Mouse (Mus musculus) heart, embryonic 14.5 days (tissue): ENCODE results near the gene Wdr73. TPM values are rescaled to one million over a fixed set of nuclear protein-coding genes. Genes with fewer than 3 reads are reported as not detected.

Source experiments
- ATAC-seq: fragments of 200-750 bp; cut with Nextera tagmentation; 2 replicates; pipeline ENCODE4 v1.8.0; 2017; ENCODE audit warnings: low read depth, moderate TSS enrichment; ENCODE audit not compliant: insufficient number of reproducible peaks, insufficient read depth, low FRiP score
- H3K27ac ChIP-seq, 2 experiments: fragments of 200-500 bp in 1 of 2; fragments of 300-500 bp in 1 of 2; sonication (generic) in 1 of 2; replicated peaks in 1 of 2; 2 replicates each; pipeline ENCODE4 v1.5.1; 2012 to 2014; ENCODE audit warnings: low read depth in 2 of 2, low read length in 2 of 2, control low read depth in 1 of 2, mild to moderate bottlenecking in 1 of 2, mixed read lengths in 1 of 2; ENCODE audit not compliant: control insufficient read depth in 1 of 2, insufficient read depth in 1 of 2
- H3K27me3 ChIP-seq: fragments of 300-500 bp; sonication (generic); 2 replicates; pipeline ENCODE4 v1.6.1; 2014; ENCODE audit warnings: mild to moderate bottlenecking, low read length, control low read depth; ENCODE audit not compliant: control insufficient read depth, insufficient read depth
- H3K36me3 ChIP-seq: fragments of 300-500 bp; sonication (generic); 2 replicates; pipeline ENCODE4 v1.6.1; 2014; ENCODE audit warnings: mild to moderate bottlenecking, control low read depth, low read length, mixed read lengths; ENCODE audit not compliant: control insufficient read depth, insufficient read depth
- H3K4me1 ChIP-seq, 2 experiments: fragments of 200-500 bp in 1 of 2; fragments of 300-500 bp in 1 of 2; sonication (generic) in 1 of 2; 2 replicates each; pipeline ENCODE4 v1.6.1; 2012 to 2014; ENCODE audit warnings: low read length in 2 of 2, control low read depth in 1 of 2, mixed read lengths in 1 of 2; ENCODE audit not compliant: control insufficient read depth in 2 of 2, insufficient read depth in 2 of 2
- H3K4me2 ChIP-seq: fragments of 300-500 bp; sonication (generic); 2 replicates; pipeline ENCODE4 v1.6.1; 2014; ENCODE audit warnings: mild to moderate bottlenecking, low read length
- H3K4me3 ChIP-seq, 2 experiments: fragments of 200-500 bp in 1 of 2; fragments of 300-500 bp in 1 of 2; sonication (generic) in 1 of 2; 2 replicates each; pipeline ENCODE4 v1.5.1; 2012 to 2014; ENCODE audit warnings: low read length in 2 of 2, mild to moderate bottlenecking in 2 of 2, control low read depth in 1 of 2, low read depth in 1 of 2, moderate library complexity in 1 of 2; ENCODE audit not compliant: control insufficient read depth in 1 of 2, insufficient read depth in 1 of 2
- H3K9ac ChIP-seq: fragments of 300-500 bp; sonication (generic); 2 replicates; pipeline ENCODE4 v1.6.1; 2014; ENCODE audit warnings: mild to moderate bottlenecking, low read length
- H3K9me3 ChIP-seq: fragments of 300-500 bp; sonication (generic); 2 replicates; pipeline ENCODE4 v1.6.1; 2016; ENCODE audit warnings: low read length, control low read depth; ENCODE audit not compliant: control insufficient read depth
- WGBS: fragments of 180-500 bp; shearing (Covaris S2); extraction: QIAGEN DNeasy Blood & Tissue Kit; methylation state at CpG from one replicate; pipeline ENCODE4 v1.1.7; 2014; 5-methylcytosine and 5-hydroxymethylcytosine counted together
- polyA plus RNA-seq: library from polyadenylated mRNA; unstranded; fragments of >200 nt; fragmentation: Nextera tagmentation; extraction: Ambion mirVana; gene quantifications from 2 replicates; pipeline ENCODE4 v1.2.1, GENCODE M21; 2014

Gene Wdr73
- polyA plus RNA-seq, 1 experiment from 2014 or later, result 16.0 TPM

DNA sequence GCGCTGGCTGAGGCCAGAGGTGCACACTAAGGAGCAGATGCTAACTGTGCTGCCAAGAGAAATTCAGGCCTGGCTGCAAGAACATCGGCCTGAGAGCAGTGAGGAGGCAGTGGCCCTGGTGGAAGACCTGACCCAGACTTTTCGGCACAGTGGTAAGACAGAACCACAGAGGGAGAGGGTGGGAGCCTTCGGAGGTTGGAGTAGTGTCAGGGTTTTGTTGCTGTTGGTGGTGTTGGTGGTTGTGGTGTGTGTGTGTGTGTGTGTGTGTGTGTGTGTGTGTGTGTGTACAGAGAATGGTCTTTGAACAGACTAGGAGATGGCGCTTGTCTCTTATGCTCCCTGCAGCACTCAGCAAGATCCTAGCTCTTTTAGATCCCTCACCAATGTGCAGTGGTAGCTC is 37.5 kb downstream of the Wdr73 start:
- no peak overlapping the region for H3K9ac ChIP-seq
- H3K9me3 ChIP-seq, result no peaks in the 10 kb centered on the region
- ATAC-seq, result no peak
- H3K4me2 ChIP-seq, result no peak overlapping the region
- H3K36me3 ChIP-seq, result peaks cover 51% of the 10 kb centered on the region
- 78% methylated on average over 5 of the region's 5 CpGs for WGBS
- peak overlapping the region; percentile 12 to 63; a peak in 3 of 4 replicates for H3K27ac ChIP-seq
- peaks cover 9 to 36% of the 10 kb centered on the region in 2 experiments for H3K4me1 ChIP-seq
- no peak overlapping the region for H3K4me3 ChIP-seq
- no peaks in the 10 kb centered on the region for H3K27me3 ChIP-seq

DNA sequence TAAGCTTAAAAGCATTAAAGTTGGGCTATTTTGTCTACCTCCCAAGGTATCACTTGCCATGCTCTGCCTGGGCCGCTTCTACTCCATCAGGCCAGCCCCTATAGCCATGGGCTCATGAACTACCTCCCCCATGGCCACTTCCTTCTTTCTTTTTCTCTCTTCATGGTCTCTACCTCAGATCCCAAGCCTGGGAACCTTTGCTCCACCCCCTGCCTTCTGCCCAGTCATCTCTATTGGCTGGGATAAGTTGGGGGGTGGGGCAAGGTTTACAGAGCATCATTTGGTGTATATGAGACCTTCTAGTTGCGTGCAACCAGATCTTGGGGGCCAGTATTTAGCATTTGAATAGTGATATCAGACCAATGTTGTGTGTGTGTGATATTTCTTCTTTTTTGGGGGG is 38.6 kb downstream of the Wdr73 start:
- 96% methylated on average over 2 of the region's 2 CpGs for WGBS
- ATAC-seq, result no peak
- H3K36me3 ChIP-seq, result peaks cover 41% of the 10 kb centered on the region
- peaks cover 9 to 36% of the 10 kb centered on the region in 2 experiments for H3K4me1 ChIP-seq
- no peaks in the 10 kb centered on the region for H3K9me3 ChIP-seq
- H3K27ac ChIP-seq, result no peak overlapping the region
- H3K4me3 ChIP-seq, result no peak overlapping the region
- no peak overlapping the region for H3K9ac ChIP-seq
- no peaks in the 10 kb centered on the region for H3K27me3 ChIP-seq
- H3K4me2 ChIP-seq, result no peak overlapping the region; the same call in 1 of the 2 replicates

DNA sequence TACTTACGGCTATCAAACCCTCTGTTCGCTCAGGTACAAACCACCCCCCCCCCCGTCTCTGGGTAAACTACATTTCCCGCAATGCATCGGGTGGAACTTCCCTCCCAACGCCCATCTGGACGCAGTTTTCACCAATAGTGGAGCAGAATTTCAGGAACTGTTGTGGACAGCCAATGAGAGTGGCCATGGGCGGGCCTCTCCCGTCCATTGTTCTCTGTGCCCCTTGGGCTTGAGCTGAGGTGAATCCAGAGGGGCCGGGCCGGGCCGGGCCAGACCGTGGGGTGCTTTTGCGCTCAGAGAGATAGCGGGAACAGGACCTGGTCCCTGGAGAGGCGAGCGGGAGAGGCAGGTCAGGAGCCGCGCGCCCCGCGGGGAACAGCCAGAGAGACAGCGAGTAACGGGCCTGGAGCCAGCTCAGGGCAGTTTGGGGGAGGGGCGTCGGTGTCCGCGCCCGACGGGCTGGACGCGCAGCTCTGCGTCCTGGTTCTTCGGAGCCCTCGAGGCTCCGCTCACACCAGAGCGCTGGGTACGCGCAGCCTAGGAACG is 40.3 kb downstream of the Wdr73 start, which contains the start of gene Zscan2:
TSS of gene Zscan2 (plus strand) at position 192 of the 546 bp plus-strand sequence.
- Histone ChIP-seq H3K9ac (peak within 1 kb of the TSS; percentile 86), H3K36me3 (peaks cover 26% of the 10 kb centered on the region), H3K4me1 (peaks cover 7 to 29% of the 10 kb centered on the region in 2 experiments), H3K9me3 (no peaks in the 10 kb centered on the region), H3K4me2 (peak within 1 kb of the TSS; percentile 77), H3K27ac (peak within 1 kb of the TSS; percentile 87 to 95), H3K27me3 (no peaks in the 10 kb centered on the region), H3K4me3 (peak within 1 kb of the TSS; percentile 70 to 99)
- ATAC-seq, result peak; percentile 95
- WGBS, result under 1% methylated on average over 40 of the region's 40 CpGs

DNA sequence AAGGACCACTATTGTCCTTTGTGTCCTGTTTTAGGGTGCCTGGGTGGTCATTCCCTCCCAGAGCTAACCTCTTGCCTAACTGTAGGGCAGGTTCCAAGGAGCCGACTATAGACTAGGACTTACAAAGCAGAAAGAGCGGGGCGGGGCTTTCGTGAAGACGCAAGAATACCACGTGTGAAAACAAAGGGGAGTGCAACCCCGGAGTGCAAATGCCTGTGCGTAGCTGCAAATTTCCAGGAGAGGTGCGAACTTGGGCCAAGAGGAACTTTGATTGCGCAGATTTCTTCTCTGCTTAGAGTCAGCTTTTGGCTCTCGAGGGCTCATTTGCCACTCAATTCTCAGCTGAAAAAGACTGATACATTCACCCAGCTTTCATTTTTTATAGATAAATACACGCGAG is 40.8 kb downstream of the Wdr73 start:
- Histone ChIP-seq H3K4me2 (peak overlapping the region; percentile 77), H3K36me3 (peaks cover 20% of the 10 kb centered on the region), H3K9ac (peak overlapping the region; percentile 63), H3K27ac (no peak overlapping the region), H3K27me3 (no peaks in the 10 kb centered on the region), H3K4me3 (peak overlapping the region; percentile 64 to 70), H3K9me3 (no peaks in the 10 kb centered on the region), H3K4me1 (peaks cover 7 to 29% of the 10 kb centered on the region in 2 experiments)
- ATAC-seq, result no peak
- under 1% methylated on average over 13 of the region's 13 CpGs for WGBS

DNA sequence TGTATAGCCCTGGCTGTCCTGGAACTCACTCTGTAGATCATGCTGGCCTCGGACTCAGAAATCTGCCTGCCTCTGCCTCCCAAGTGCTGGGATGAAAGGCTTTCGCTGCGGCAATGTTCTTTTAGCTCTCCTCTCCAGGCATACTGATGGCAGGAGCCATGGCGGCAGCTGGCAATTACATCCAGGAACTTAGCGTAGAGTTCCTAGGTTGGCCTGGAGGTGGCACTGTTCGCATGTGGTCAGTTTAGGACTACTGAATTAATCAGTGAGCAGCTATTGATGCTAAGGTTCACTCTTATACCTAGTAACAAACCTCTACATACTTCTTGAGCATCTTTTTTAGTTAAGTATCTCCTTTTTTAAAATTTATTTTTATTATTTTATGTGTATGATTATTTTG is 43.9 kb downstream of the Wdr73 start:
- no peaks in the 10 kb centered on the region for H3K27me3 ChIP-seq
- 15% methylated on average over 6 of the region's 6 CpGs for WGBS
- no peak for ATAC-seq
- H3K4me1 ChIP-seq, result peaks cover 2 to 10% of the 10 kb centered on the region in 2 experiments; a peak in 2 of 4 replicates
- no peaks in the 10 kb centered on the region for H3K36me3 ChIP-seq
- H3K4me2 ChIP-seq, result no peak overlapping the region
- no peak overlapping the region for H3K27ac ChIP-seq
- no peak overlapping the region for H3K9ac ChIP-seq
- H3K4me3 ChIP-seq, result no peak overlapping the region
- H3K9me3 ChIP-seq, result no peaks in the 10 kb centered on the region

DNA sequence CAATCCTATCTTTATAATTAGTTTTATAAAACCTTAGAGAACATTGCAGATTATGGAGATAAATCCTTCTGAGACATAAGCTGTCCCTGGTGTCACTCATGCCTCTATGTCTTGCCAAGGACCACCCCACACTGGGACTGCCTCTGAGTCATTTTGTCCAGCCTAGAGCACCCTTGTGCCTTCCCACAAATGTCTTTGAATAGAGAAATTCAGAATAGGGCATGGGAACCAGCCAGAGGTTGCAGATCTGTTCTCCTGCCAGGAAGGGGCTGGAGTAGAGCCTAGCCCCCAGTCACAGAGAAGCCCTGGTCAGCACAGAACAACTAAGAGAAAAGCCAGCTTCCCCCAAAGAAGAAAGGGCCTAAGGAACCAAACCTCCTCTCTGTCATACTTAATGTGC is 45.8 kb downstream of the Wdr73 start:
- H3K27ac ChIP-seq, result no peak overlapping the region
- no peak overlapping the region for H3K4me3 ChIP-seq
- no peak overlapping the region for H3K4me2 ChIP-seq
- no peak overlapping the region for H3K9ac ChIP-seq
- H3K36me3 ChIP-seq, result no peaks in the 10 kb centered on the region
- 0 out of 4 replicates have a peak, but pooled peaks cover 0 to 2% of the 10 kb centered on the region in 2 experiments for H3K4me1 ChIP-seq
- no peak for ATAC-seq
- H3K9me3 ChIP-seq, result no peaks in the 10 kb centered on the region
- H3K27me3 ChIP-seq, result no peaks in the 10 kb centered on the region

DNA sequence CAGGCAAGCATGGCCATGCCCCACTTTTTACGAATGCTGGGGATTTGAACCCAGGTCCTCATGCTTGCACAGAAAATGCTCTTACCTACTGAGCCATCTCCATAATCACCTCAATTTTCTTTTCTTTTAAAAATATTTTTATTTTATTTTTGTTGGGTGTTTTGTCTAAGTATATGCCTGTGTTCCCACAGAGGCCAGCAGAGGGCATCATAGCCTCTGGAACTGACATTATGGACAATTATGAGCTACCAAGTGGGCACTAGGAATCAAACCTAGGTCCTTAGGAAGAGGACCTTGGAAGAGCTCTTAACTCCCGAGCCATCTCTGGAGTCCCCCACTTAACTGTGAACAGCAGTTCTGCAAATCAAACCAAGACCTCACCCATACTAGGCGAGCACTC is 47.9 kb downstream of the Wdr73 start:
- no peak overlapping the region for H3K4me2 ChIP-seq
- H3K27me3 ChIP-seq, result no peaks in the 10 kb centered on the region
- H3K27ac ChIP-seq, result no peak overlapping the region
- H3K9ac ChIP-seq, result no peak overlapping the region
- H3K9me3 ChIP-seq, result no peaks in the 10 kb centered on the region
- no peak overlapping the region for H3K4me3 ChIP-seq
- WGBS, result 94% methylated on average over 3 of the region's 3 CpGs
- H3K4me1 ChIP-seq, result peaks cover 2 to 7% of the 10 kb centered on the region in 2 experiments; a peak in 2 of 4 replicates
- no peaks in the 10 kb centered on the region for H3K36me3 ChIP-seq
- ATAC-seq, result no peak

DNA sequence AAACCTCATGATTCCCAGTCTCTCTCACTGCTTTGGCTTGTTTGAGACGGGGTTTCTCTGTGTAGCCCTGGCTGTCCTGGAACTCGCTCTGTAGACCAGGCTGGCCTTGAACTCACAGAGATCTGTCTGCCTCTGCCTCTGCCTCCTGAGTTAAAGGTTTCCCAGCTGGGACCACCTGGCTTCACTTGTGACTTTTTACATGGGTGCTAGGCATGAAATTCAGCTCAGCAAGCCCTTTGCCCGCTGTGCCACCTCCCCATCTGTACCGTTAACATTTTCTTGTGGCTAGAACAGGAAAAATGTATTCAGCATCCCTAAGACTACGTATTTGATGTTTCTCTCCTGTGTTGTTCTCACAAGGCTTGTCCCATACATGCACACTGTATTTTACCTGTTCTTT is 50.5 kb downstream of the Wdr73 start:
- H3K36me3 ChIP-seq, result no peaks in the 10 kb centered on the region
- H3K27me3 ChIP-seq, result no peaks in the 10 kb centered on the region
- no peak overlapping the region for H3K4me3 ChIP-seq
- no peak overlapping the region for H3K27ac ChIP-seq
- H3K4me1 ChIP-seq, result peaks cover 2 to 7% of the 10 kb centered on the region in 2 experiments; a peak in 2 of 4 replicates
- H3K9ac ChIP-seq, result no peak overlapping the region
- no peak overlapping the region for H3K4me2 ChIP-seq
- no peak for ATAC-seq
- no peaks in the 10 kb centered on the region for H3K9me3 ChIP-seq
- 74% methylated on average over 5 of the region's 5 CpGs for WGBS
